Mouse (Mus musculus): ENCODE measurements at regions not wholly inside any gene's neighbourhood (a gene's known extent, or its start where the extent isn't known, plus 50 kb on each side); places are given as distances from the start of the nearest gene placed in this dataset.
"Not testable (repeated sequence)": the region's sequence is repeated elsewhere in the genome, so short reads cannot be mapped to it uniquely, and the experiment has no call there.

DNA sequence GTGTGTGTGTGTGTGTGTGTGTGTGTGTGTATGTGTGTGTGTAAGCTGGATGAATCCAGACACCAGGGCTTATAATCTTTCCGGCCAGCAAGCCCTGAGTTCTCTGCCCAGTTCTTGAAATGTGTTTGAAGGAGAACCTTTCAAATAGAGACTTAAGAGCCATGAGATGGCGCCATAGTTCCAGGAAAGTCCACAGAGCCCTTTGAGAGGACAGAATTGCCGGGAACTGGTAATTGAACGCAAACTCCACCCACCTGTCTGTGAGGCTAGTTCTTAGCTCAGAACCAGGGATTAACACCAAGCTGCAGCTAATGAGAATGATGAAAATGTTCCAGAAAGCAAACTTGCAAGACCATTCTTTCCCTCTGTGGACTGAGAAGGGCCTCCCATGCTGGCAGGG lies 72.2 kb downstream of the Trim42 start:
- 0 out of 2 replicates have a peak, but pooled peaks have one; percentile 34 for ATAC-seq (replicated peaks; ENCODE audit: poor library complexity)

DNA sequence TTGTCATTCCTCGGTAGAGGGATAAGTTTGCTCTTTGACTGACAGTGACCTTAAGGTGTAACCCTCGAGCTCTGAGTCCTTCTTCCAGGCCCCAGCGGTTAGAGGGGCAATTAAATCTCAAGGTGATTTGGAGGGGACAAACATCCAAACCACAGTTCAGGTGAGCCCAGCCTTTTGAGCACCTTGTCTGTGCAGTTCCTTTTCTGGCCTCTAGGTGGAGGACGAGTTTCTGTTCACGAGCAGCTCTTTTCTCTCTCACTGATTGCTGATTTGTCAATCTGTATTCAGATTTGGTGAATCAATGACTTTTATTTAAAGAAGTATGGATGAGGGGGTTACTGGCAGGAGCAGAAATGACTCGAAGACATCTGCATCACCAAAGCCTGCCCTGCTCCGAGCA lies 74.0 kb downstream of the Trim42 start:
- peak; percentile 58; the same call in 1 of the 2 replicates for ATAC-seq (replicated peaks; ENCODE audit: poor library complexity)

DNA sequence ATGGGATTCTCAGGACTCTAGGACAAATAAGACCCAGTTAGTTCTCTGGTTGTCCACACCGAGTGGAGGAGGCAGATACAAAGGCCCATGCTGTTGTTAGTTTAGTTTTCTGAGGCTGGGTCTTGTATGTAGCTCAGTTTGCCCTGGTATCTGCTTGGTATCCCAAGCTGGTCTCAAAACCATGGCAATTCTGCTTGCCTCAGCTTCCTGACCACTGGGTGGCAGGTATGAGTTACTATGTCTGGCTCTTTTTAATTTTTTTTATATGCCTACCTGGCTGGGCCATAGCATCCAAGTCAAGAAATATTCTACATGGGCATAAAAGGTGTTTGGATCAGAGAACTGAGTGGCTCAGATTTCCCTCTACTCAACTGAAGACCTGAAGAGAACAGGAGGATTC lies 77.9 kb downstream of the Trim42 start:
- no peak for ATAC-seq (replicated peaks; ENCODE audit: poor library complexity)

DNA sequence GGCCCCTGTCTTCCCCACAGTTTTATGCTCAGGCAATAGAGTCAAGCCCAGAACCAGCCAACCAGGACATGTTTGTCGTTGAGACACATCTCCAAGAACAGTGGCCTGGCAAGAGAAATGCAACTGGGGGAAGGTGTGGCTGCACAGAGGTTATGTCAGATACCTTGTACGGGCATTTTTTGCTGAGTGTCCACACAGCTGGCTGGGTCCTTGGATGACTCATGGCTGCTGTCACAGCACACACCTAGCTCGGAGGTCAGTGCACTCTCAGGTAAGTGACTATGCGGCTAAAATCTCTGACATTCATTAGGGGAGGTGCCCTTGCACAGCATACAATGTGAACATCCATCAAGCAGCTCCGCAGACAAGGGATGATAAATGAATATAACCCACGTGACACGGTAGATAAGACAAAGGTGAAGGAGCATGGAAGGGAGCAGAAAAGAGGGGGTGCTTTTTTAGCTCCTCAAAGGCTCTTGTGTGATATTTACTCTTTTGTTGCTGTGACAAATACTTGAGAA lies 85.4 kb downstream of the Trim42 start:
- no peak for ATAC-seq (replicated peaks; ENCODE audit: poor library complexity)

DNA sequence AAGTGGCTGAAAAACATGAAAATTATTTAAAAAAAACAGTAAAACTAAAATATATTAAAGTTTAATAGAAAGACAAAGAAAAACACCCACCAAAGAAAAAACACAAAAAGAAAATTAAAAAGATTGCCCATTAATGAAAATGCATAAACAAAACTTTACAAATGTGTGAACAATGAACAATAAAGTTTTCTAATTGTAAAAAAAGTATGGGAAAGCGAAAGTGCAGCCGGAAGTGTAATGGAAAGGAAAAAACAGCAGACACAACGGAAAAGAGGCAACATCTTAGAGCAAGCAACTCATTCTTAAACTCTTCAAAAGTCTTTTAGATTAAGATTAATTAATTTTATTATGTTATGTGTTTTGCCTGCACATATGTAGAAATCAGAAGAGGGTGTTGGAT lies 87.7 kb downstream of the Trim42 start:
- no peak for ATAC-seq (replicated peaks; ENCODE audit: poor library complexity)

DNA sequence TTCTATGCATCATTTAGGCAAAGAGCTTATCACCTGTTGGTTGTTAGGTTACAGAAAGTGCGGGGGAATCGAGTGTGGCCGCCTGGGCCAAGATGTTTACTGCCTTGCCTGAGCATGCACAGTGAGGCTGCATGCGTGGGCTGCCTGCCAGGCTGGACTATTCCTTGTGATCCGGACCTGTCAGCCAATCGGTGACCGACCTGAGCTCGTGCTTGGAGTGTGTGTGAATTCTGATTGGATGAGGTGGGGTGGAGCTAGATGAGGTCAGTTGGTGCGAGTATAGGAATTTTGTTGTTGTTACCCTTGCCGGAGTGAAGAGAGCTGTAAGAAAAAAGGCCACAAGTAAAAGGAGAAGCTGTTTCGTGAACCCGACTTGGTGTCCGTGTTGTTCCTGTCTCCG lies 94.3 kb downstream of the Trim42 start:
- ATAC-seq (replicated peaks; ENCODE audit: poor library complexity) = not testable (repeated sequence)

DNA sequence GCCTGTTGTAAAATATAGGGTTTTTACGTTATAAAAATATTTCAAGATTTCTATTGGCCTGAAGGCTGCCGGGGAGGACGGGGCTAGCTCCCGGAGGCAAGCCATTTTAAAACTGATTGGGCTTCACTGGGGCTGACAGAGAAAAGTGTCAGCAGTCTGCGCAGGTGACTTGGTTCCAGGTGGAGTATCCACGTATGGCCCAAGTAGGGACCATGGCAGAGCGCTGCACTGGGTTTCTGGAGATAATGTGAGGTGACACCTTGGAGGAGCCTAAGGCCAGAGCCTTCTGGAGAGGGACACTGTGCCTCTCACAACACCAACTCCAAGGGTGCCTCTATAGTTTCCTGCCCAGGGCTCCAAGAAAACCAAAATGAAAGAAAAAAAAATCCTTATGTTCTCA lies 95.9 kb downstream of the Trim42 start:
- no peak for ATAC-seq (replicated peaks; ENCODE audit: poor library complexity)

DNA sequence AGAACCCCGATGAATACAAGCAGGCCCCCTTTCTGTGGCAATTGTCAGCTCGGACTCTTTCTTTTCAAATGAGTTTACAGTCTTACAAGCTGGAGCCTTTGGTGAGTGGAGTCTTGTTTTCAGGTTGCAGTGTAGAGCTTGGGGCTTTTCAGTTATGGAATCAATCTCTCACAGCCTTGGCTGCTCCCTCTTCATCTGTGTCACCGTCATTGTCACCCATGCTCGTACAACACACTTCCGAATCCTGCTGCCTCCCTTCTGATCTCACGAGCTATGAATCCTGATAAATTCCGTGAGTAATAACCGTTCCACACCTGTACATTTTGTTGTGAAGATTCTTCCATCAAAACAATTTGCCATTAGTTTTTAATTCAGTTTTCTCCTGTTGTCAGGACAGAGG lies 97.7 kb downstream of the Trim42 start:
- ATAC-seq (replicated peaks; ENCODE audit: poor library complexity) = no peak

DNA sequence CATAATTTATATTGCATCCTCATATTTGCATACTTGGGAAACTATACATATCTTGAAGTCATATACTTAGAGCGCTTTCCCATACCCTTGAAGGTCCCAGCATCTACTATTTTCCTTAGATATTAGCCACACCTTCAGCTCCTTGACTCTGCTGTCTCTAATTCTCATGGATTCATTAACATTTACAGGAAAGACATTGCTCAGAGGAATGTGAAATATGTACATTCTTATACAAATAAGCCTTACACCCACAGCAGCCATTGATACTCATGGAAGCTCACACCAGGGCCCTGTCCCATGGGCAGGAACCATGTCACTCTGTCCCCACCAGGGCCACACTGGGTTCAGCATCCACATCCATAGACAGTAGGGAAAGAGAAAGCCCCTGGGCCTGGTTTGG lies 122.1 kb downstream of the Trim42 start:
- ATAC-seq (replicated peaks; ENCODE audit: poor library complexity) = no peak

DNA sequence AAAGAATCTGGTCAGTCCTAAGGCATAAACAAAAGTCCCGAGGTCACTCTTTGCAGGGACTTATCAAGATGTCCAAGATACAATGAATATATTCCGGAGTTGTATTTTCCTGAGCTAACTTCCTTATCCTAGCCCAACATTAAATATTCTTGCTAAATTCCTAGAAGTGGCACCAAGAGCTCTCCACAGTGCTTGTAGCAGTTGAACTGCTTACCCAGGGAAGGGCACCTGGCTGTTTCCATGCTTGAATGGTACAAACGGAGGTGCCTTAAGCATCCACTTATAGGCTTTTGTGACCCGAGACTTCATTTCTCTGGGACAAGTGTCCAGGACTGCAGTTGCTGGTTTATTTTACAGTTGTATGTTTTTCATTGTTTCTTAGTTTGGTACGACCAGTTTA lies 115.1 kb upstream of the Slc25a36 start:
- no peak for ATAC-seq (replicated peaks; ENCODE audit: poor library complexity)

DNA sequence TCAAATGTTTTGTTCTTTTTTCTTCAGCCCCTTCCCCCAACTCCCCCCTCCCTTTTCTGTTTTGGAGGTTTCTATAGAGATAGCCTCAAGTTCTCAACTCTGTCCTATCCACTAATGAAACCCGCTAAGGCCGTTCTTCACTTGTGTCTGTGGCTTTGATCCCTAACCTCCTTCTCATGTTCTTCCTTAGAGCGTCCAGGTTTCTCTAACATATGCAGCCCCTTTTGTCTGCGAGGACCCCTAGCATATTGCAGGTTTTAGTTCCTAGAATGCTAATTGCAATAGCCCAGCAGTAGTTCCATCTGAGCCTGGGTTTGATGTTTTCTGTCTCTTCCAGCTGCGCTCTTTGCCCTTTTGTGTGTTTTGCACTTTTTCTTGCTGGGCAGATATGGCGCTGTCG lies 113.6 kb upstream of the Slc25a36 start:
- no peak for ATAC-seq (replicated peaks; ENCODE audit: poor library complexity)

DNA sequence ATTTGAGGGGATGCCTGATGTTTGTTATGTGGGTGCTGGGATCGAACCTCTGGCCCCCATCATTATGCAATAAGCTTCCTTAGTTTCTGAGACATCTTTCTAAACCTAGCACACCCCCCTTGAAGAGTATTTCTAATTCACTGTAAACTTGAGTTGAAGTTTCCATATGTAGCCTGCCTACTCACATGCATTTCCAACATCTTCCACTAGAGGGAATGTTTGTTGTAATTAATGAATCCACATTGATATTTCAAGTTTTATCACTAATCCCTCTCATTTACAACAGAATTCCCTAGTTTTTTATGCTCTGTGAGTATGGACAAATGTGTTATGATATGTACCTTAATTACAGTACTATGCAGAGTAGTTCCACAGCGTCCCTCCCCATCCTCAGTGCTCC lies 103.8 kb upstream of the Slc25a36 start:
- no peak for ATAC-seq (replicated peaks; ENCODE audit: poor library complexity)

DNA sequence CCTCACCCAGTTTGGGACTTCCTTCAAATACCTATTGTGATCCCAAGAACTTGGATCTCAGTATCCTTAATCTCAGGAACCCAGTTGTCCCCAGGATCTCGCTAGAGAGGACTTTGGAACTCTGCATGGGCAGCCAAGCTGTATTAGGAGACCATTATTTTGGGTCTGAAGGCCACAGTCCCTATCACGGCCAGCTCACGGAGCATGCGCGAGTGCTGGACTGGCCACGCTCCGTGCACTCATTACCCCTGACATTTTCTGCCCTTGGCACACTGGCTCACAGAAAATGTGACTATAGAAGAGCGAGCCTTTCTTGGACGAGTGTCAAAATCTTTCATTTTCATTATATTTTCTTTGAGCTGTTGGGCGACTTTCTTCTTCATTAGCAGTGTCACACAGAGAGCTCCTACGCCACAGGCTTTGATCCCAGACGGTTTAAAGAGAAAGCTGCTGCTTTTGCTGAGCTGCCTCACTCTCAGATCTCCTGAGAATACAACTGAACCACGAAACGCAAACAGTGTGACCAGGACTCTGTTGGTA lies 79.4 kb upstream of the Slc25a36 start:
- ATAC-seq (replicated peaks; ENCODE audit: poor library complexity) = no peak

DNA sequence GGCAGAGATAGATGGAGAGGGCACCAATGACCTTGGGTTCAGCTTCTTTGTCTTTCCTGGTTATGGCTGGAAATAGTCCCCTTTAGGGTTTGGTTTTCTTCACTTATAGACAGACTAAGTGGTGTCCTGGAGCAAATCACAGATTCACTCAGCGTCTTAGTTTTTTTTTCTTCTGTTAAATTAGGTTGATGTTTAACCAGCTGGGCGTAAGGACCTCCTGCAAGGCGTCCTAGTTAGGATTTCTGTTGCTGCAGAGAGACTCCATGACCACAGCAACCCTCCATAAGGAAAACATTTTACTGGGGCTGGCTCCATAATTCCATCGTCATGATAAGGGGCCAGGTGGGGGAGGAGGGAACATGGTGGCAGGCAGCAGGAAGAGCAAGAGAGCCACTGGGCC lies 78.7 kb upstream of the Slc25a36 start:
- ATAC-seq (replicated peaks; ENCODE audit: poor library complexity) = no peak

DNA sequence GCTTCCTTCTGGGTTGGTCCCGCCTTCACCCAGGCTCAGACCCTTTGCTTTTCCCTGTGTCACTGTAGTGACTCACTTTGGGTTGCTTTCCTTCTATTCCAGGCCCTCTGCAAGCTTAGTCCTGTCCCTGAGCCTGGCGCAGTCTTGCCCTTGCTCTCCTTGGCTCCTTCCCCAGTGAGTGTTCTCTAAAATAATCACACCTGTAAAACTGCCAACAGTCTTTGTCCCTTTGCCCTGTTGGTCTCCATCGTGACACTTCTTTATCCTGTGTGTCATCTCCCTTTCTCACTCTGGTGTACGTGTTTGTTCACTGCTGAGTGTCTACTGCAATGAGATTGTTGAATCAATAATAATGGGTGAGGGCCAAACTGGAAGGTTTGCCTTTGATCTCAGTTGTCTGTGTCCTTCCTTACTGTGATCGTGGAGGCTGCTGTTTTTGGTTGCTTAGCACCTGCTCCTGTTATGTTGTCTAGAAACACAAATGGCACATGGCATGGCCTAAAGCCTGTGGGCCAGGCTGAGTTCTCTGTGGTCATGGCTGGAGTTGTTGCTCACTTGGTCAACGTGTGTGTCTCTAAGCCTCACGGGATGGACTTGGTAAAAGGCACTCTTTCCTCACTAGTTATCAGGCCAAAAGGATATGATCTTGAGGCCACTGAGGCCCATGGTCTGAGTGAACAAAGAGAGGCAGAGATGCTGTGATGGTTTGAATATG lies 77.8 kb upstream of the Slc25a36 start:
- no peak for ATAC-seq (replicated peaks; ENCODE audit: poor library complexity)

DNA sequence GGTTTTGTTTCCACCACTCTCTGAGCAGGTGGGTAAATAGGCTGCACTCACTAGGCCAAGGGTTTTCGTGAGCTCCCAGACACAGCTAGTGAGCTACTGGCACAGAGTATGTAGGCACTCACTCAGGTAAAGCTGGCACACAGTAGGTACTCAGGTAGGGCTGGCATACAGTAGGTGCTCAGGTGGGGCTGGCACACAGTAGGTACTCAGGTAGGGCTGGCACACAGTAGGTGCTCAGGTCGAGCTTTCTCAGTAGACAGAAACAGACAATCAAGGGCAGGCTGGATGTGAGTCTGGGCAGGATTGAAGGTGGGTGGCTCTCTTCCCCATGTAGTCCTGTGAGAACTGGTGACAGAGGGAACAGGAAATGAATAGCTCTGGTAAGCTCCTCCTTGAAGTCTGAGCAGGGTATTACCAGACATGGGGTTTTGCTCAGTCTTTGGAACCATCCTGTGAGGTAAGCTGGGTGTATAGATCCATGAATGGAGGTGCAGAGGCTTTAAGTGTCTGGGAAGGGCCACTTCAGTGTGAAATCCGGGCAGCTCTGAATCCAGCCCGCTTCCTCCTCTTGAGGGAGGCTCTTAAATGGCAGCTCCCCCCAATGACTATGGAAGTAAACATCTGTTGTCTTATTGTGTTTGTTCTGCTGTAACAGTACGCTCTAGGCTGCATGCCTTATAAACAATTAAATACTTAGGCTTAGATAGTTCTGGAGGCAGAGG lies 62.4 kb upstream of the Slc25a36 start:
- ATAC-seq (replicated peaks; ENCODE audit: poor library complexity) = no peak

DNA sequence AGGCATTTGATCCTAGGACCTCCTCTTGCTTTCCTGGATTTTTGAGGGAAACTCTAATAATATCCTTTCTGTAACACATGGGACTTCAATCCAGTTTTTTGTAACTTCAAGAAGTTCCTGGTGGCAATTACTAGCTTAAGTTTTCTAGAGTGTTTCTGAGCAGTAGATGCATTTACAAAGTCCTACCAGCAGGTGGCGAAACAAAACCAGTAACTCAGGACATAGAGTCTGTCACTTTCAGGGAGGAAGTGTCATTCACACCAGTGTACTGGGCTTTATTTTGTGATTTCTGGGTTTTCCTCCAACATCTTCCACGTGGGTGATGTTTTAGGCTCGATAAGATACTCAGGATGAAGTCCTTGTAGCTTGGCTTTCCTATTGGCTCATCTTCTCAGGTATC lies 61.1 kb upstream of the Slc25a36 start:
- peak; percentile 86 for ATAC-seq (replicated peaks; ENCODE audit: poor library complexity)

DNA sequence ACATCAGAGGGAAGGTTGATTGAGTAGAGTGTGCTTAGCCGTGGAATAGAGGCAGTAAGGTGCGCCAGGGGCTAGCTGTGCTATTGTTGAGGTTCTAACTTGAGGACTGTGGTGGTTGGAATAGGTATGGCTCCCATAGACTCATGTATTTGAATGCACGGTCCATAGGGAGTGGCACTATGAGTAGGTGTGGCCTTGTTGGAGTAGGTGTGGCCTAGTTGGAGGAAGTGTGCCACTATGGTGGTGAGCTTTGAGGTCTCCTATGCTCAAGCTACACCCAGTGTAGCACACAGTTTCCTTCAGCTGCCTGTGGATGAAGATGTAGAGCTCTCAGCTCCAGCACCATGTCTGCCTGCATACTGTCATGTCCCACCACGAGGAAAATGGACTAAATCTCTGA lies 60.5 kb upstream of the Slc25a36 start:
- ATAC-seq (replicated peaks; ENCODE audit: poor library complexity) = no peak

DNA sequence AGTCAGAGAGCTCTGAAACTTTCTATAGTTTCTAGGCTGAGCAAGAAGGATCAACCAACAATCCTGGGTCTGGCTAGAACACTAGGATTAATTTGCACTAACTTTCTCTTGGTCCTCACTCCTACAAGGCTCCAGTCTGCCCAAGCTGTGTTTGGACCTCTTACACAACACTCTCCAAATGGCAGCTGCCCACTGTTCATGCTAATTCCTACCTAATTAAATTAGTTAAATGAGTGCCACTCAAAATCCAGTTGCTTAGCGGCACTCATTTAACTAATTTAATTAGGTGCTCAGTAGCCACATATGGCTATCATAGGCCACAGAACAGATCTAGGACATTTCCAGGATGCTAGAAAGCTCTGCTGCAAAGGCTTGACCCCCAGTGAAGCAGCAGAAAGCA lies 59.9 kb upstream of the Slc25a36 start:
- ATAC-seq (replicated peaks; ENCODE audit: poor library complexity) = no peak

DNA sequence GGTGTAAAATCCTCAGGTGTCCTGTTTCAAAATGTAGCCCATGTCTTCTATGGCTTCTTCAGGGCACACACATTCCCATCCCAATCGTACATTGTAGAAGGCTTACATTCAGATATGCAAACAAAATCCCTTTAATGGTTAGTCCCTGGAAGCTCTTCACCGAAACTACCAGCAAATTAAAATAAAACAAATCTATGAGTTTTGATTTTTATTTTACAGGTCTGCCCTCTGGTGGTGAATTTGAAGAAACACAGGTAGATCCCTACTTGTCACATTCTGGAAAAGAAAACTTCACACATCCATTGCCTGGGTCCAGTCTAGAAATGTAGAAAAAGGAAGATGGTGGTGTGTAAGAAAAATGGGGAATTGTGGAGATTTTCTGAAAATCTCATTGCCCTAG lies 51.5 kb upstream of the Slc25a36 start:
- 0 out of 2 replicates have a peak, but pooled peaks have one; percentile 52 for ATAC-seq (replicated peaks; ENCODE audit: poor library complexity)
